Mouse (Mus musculus) kidney, postnatal 4 days (tissue): ENCODE results near the gene Gng13.

Experiments used
- DNase-seq, 2 experiments: peaks; one replicate each; pipeline ENCODE4 v3.0.0; 2021; ENCODE audit warnings: mixed read lengths in 2 of 2

Gng13 gene

DNA sequence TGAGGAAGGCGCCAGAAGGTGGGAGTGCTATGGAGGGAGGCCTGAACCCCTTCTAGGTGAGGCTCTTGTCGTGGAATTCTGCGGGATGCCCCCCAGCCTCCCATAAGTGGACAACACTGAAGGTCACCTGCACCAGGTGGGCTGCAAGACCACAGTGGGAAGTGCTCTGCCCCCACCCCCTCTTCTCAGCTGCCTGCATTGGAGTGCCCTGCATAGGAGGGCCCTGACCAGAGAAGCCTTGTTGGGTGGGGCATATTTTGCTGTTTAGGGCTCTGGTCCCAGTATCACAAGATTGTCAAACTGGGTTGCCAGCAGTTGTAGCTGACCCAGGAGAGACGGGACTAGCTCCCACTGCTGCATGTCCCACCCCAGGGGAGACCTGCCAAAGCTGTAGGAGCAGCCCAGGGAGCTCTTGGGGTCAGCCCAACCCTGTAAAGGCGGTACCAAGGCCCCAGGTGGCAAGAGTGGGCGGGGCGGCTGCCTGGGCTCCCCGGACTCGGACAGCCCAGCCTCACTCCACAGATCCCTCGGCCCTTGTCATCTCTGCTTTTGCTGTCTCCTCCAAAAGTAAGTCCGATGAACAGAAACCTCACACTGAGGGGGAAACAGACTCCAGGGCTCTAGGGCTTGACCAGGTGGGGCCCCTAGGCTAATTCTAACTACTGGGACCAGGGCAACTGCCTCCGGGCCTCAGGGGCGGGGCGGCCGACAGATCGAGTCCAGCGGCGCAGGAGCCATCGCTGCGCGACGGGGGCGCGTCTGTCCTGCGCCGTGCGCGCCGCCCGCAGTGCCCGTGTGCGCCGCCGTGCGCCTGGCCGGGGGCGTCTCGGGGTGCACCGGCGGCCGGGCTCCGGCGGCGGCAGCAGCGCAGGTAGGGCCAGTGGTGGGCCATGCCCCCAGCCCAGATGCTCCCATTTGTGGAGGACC is at the start of gene Gng13:
TSS of gene Gng13 (plus strand) at position 461 of the 927 bp plus-strand sequence.
- peak; percentile 57 to 68 for DNase-seq

DNA sequence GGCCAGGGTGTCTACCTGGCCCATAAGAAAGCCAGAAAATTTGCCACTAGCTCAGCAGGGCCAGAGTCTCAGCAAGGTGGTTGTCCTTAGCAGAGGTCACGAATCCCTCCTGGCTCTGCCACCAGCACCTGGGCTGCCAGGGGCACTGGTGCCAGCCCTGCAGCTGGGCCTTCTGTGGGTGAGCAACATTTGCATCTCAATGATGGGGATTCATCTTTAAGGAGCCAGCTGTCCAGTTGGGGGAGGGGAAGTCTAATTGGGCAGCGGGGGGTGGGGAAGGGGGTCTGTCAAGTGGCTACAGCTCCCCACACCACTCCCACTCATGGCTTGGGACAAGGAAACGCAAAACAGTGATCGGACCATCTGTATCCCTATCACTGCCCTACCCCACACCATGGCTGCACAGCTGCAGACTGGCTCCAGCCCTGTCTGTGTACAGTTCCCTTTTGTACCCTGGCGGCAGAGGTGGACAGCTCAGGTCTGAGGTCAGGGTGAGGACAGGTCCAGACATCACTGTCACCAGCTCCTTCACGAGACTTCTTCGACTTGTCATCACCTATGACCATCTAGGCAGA is 48.4 kb upstream of the Gng13 start:
- no peak for DNase-seq

- DNase-seq: no peak
These were observed 44.0 kb upstream of the Gng13 start for GRCm38 (mm10) chr17:25672982-25673381.

- no peak for DNase-seq
These were observed 39.0 kb upstream of the Gng13 start for GRCm38 (mm10) chr17:25677969-25678368.

GRCm38 (mm10) chr17:25679818-25680217 is 37.2 kb upstream of the Gng13 start:
- DNase-seq: no peak

DNA sequence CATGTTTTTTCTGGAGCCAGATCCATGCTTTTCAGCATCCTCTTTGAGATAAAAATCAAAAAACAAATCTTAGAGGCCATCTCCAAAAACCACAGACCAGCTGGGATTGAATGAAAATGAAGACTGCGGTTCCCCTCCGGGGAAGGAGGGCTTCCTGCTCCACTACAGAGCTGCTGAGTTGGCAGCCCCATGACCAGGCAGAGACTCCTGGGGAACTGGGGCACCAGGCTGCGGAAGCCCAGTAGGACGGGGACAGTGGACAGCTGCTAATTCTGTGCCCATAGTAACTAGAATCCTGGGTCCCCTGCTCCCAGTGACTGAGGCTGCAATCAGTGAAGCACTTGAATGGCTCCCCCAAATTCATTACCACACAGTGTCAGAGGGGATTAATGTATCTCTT is 35.3 kb upstream of the Gng13 start:
- DNase-seq: peak in 1 of 2 experiments; percentile 22

DNA sequence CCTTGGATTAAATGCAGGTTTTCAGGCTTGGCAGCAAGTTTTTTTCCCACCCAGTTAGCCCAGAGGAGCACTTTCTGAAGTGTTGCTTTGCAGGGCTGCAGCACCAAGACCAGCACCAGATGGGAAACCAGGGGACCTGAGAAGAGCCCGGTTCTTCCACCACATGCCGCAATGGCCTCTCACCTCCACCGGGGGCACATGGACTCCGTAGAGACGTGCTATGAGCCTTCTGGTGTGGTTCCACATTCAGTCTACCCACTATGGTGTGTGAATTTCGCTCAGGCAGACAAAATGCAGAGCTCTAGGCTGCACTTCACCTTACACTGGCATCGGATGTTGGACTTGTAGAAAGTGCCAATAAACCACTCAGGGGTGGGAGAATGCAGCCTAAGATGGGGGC is 30.6 kb upstream of the Gng13 start:
- DNase-seq: peak; percentile 33 to 52

DNA sequence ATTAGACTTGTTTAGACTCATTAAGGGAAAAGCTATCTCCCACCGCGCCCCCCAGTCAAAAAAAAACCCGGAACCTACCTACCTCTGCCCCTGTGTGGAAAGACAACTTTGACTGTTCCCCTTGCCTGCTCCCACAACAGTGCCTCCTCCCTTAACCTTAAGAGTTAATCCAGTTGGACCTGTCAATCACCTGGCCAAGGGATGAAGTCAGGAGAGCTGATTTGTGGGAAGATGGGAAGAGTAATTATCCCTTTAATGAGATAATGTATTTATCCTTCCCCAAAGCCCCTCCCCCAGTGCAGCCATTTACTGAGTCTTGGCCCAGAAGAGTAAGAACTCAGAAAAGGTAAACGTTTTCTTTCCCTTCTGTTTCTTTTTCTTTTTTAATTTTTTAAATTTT is 28.0 kb upstream of the Gng13 start:
- DNase-seq: no peak

DNA sequence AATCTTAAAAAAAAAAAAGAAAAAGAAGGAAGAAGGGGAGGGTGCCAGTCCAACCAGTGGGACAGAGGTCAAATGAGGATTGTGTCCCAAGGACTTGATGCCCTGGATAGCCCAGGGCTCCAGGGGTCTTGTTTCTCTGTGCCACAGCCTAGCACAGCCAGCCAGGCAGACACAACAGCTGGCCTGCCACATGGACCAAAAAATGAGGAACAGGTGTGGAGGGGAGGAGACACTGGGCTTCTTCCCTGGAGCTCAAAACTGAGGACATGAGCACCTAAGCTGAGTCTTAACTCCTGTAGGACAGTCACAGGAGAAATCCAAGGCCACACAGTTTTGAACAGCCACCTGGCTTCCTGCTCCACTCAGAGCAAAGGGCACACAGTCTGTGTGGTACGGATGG is 20.7 kb upstream of the Gng13 start:
- no peak for DNase-seq

GRCm38 (mm10) chr17:25698446-25698845 is 18.5 kb upstream of the Gng13 start:
- DNase-seq: peak; percentile 79 to 83

- DNase-seq: no peak
These were observed 16.0 kb upstream of the Gng13 start for GRCm38 (mm10) chr17:25700863-25701496.

DNA sequence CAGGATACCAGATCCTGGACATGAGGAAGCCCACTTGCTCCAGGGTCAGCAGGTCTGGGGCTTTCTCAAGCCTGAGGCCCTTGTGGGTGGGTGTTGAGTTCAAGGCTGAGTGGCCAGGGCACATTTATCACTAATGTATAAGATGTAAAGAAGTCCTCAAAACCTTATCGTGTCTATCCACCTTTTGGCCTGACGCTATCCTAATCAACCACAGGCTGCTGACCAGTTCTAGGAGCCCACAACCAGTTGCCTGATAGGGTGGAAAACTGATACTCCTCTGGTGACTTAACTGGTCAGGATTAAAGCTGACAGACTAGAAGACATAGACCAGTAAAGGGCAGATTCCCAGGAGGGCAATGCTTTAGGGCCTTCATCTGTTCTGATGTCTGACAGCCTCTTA is 7.0 kb upstream of the Gng13 start:
- no peak for DNase-seq

- no peak for DNase-seq
These were observed 5.8 kb upstream of the Gng13 start for GRCm38 (mm10) chr17:25711136-25711535.

DNA sequence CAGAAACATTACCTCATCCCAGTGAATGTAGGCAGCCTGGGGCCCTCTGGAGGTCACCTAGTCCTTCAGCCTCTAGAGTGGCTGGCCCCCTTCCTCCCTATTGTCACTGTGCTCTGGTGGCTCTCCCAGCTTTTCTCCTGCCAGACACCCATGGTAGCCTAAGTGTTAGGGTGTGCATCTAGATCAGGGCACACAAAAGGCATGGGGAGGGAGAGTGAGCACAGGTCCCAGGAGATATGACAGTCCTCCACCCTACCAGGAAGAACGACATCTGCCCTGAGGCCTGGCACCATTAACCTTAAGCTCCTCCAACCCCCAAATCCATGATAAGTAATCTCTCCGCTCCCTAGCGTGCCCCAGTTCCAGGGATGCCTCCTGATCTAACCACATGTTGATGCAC is 1.3 kb upstream of the Gng13 start:
- DNase-seq: no peak

DNA sequence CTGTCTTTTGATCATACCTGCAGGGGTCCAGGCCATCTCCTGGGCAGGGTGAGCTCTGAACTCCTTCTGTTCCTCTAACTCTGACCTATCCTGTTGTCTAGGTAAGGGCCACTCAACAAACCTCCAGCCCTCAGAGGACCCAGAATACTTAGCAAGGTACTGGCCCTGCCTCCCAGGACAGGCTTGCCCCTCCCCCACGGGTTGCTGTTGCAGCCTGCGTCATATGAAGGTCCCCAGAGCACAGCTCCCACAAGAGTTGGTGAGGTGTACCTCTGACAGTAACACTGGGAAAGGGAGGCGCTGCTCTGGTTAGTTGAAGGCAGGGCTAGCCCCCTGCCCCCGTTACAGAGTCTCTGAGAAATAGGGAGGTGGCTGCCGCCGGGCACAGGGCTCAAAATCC is 841 bp upstream of the Gng13 start:
- peak; percentile 22 to 43 for DNase-seq

DNA sequence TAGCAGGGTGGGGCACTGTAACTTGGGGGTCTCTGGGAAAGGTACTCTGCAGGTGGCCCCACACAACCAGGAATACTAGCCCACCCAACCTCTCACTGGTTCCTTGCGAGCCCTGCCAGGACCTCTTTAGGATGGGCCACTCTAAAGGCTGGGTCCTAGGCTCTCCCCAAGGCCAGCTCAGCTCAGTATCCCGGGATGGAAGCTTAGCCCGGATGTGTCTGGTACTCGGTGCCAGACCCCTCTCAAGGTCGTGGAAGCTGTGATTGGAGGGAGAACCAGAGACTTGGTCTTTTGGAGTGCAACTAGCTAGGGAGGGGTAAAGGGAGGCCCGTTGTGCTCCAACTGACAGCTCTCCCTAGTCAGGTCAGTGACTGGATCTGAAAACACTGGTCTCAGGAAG is 720 bp downstream of the Gng13 start:
- DNase-seq: no peak

GRCm38 (mm10) chr17:25721476-25721875 is 4.5 kb downstream of the Gng13 start:
- DNase-seq: no peak

- no peak for DNase-seq
These were observed 6.5 kb downstream of the Gng13 start for GRCm38 (mm10) chr17:25723470-25723869.

- DNase-seq: peak; percentile 25 to 38
These were observed 6.9 kb downstream of the Gng13 start for GRCm38 (mm10) chr17:25723919-25724318.

- DNase-seq: no peak
These were observed 8.3 kb downstream of the Gng13 start for GRCm38 (mm10) chr17:25725264-25725663.

GRCm38 (mm10) chr17:25727265-25728008 is 10.5 kb downstream of the Gng13 start, which contains the start of the genes Chtf18 and Rpusd1:
Chtf18 (minus strand) TSS chr17:25727419.
Rpusd1 (plus strand) TSS chr17:25727670.
- DNase-seq: peak; percentile 99 to 100

GRCm38 (mm10) chr17:25728009-25728270 is 11.0 kb downstream of the Gng13 start:
- no peak for DNase-seq

DNA sequence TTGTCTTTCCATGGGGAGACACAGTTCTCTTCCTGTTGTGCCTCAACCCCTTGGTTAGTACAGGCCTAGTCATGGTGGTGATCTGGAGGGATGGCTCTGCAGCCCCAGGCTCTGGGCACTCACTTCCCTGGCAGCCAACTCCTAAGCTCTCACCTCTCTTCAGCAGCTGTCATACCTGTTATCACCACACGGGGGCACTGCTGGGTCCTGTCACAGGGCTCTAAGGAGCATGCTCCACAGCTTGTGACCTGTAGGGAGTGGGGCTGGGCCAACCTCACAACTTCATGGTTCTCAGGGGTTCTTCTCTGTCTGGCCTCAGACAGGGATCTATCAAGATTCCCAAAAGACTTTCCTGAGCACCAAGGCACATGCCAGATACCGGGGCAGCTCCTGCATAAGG is 15.1 kb downstream of the Gng13 start:
- DNase-seq: peak; percentile 93
